Mouse (Mus musculus) adrenal gland, postnatal 36 days (tissue): Measurements from ENCODE around the gene Tatdn3. TPM values are rescaled to one million over a fixed set of nuclear protein-coding genes. Genes with fewer than 3 reads are reported as not detected.
A peak's percentile ranks its signal among the peaks of the same experiment; 100 is the strongest.

Source experiments
- DNase-seq, 2 experiments: peaks; one replicate each; pipeline ENCODE4 v3.0.0; 2021; ENCODE audit warnings: mixed read lengths in 1 of 2
- long read RNA-seq, 2 experiments: library from polyadenylated mRNA; stranded (forward); transcript quantifications; one replicate each; pipeline ENCODE4 v2.0.0; 2021; ENCODE audit warnings: borderline sequencing depth in 2 of 2
- total RNA-seq, 2 experiments: library from RNA; stranded (reverse); gene quantifications; 2 replicates each; pipeline ENCODE4 v1.2.3; 2021

The Tatdn3 gene
- 10 to 100 TPM; 13.0 to 20.0 TPM for total RNA-seq
- long read RNA-seq, experiment 1, partial matches to known transcripts: 0 of 7 reads
- long read RNA-seq, experiment 1, other reads (novel, unspliced or antisense): 1 of 7 reads
- long read RNA-seq, experiment 2, partial matches to known transcripts: 1 of 5 reads
- long read RNA-seq, experiment 2, other reads (novel, unspliced or antisense): 2 of 5 reads

GRCm38 (mm10) chr1:191062781-191063485 lies at the start of gene Tatdn3, which contains the start of gene Nsl1:
Gene Tatdn3, minus strand, starts transcription at chr1:191062932.
Gene Nsl1, plus strand, starts transcription at chr1:191063012.
- DNase-seq: peak; percentile 91 to 92

DNA sequence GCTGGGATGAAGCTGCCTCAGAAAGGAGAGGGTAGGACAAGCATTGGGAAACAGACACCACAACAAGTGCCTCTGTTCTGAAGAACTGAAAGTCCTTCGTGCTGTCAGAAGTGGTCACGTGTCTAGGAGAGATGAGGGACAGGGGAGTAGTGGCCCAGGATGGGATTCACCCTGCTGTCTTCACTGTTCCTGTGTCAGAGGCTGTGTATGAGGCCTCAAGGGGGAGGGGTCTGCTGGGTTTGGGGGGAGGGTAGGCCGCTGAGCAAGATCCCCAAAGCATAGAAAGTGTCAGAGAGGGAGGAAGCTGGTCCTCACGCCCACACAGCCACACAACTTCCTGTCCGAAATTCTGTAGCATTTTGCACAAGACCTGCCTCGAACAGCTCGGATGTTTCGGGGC lies 48.4 kb upstream of the Tatdn3 start:
- no peak for DNase-seq

- DNase-seq: no peak
Measured at GRCm38 (mm10) chr1:191109907-191110306, 47.2 kb upstream of the Tatdn3 start.

GRCm38 (mm10) chr1:191107306-191107705 lies 44.6 kb upstream of the Tatdn3 start:
- no peak for DNase-seq

- DNase-seq: no peak
Measured at GRCm38 (mm10) chr1:191105246-191105645, 42.5 kb upstream of the Tatdn3 start.

GRCm38 (mm10) chr1:191102730-191103370 lies 40.1 kb upstream of the Tatdn3 start:
- DNase-seq: no peak

DNA sequence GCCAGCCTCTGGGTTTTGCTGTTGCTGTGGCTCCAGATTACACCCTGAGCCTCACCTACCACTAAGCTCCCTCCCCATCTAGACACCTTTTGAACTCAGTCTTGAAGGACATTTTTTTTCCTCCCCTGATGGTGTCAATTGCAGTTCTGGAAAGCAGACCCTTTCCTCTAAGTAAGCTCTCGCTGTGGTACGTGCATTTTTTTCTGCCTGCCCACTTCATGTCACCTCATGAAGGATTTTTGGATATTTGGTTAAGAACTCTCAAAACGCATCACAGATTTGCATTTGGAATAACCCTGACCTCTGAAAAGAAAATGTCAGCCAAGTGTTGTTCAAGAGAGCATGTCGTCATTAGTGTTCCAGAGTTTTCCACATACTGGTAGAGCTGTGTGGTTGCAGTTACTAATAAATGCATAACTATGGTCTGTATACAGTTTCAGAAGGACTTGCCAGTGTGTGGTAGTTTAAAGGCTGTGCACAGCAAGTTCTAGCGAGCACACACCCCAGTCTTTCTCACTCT lies 37.1 kb upstream of the Tatdn3 start:
- no peak for DNase-seq

- DNase-seq: no peak
Measured at GRCm38 (mm10) chr1:191099114-191099513, 36.4 kb upstream of the Tatdn3 start.

DNA sequence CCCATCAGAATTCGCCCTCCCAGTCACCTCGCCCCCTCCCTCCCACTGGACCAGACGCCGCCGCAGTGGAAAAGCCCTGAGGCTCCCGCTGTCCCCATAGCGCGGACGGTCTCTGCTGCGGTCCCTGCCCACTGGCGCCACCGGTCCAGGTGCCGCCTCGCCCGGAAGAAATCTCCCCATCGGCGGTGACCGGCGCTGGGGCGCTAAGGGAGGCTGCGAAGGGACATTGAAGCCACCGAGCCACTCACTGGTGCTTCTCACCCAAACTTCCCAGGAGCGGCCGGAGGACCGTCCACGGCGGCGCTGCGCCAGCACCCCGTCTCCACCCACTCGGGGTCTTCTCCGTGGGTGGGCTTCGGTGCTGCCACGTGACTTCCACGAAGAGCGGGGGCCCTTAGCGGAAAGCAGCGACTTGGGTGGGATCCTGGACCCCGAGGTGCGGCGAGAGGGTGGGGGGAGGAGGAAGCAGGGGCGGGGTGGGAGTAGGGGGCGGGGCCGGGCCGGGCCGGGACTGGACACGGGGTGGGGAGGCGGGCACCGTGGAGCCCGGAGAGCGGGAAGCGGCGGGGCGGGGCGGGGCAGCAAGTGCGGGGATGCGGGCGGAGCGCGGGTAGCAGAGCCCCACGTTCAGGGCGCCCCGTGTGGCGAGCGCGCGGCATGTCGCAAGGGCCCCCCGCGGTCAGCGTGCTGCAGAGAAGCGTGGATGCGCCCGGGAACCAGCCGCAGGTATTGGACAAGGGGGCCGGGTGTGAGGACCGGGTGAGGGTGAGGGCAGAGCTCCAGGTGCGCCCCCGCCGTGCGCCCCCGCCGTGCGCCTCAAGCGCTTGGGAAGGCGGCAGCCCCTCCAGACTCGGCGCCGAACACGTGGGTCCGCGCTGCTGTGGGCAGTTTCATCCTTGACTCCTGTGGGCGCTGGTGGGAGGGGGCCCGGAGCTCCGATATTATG lies 35.3 kb upstream of the Tatdn3 start, which contains the start of gene Batf3:
Gene Batf3 (plus strand): TSS at position 46 of the 946 bp plus-strand sequence.
- peak; percentile 59 to 79 for DNase-seq

- no peak for DNase-seq
Measured at GRCm38 (mm10) chr1:191096871-191097681, 34.3 kb upstream of the Tatdn3 start.

GRCm38 (mm10) chr1:191095019-191095418 lies 32.3 kb upstream of the Tatdn3 start:
- DNase-seq: no peak

GRCm38 (mm10) chr1:191093578-191093977 lies 30.8 kb upstream of the Tatdn3 start:
- DNase-seq: no peak

DNA sequence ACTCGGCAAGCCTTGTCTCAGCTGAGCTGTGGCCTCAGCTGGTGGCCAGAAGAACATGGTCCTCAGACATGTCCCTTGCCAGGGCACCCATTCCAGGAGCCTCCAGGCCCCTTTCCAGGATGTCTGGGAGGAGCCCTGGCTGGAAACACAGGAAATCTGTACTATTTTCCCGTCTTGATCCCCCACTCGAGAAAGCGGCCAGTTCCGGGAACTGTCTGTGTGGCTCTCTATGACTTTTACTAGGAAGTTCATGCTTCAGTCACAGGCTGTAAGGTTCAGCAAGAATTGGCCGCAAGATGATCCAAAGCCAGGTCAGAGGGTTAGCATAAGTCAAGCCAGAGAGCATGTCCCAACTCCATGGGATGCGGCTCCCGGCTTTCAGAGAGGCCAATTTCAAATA lies 29.3 kb upstream of the Tatdn3 start:
- peak; percentile 21 to 31 for DNase-seq

DNA sequence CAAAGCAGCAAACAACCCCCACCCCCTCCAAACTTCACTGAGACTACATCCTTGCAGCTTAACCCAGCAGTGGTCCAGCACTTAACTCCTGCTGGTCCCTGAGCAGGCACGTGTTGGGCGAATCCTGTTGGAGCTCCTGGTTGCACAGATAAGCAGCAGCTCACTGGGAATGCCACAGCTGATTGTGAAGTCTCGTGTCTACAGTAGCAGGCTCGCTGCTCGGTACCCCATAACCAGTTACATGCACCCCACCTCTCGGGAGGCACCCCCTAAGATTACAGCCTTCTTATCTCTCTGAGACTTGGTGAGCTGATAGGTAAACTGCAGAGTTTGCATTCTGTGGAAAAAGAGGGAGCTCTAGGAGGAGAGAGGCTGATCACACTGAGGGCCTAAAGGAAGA lies 26.6 kb upstream of the Tatdn3 start:
- no peak for DNase-seq

- no peak for DNase-seq
Measured at GRCm38 (mm10) chr1:191087955-191088354, 25.2 kb upstream of the Tatdn3 start.

GRCm38 (mm10) chr1:191086960-191087359 lies 24.2 kb upstream of the Tatdn3 start:
- no peak for DNase-seq

DNA sequence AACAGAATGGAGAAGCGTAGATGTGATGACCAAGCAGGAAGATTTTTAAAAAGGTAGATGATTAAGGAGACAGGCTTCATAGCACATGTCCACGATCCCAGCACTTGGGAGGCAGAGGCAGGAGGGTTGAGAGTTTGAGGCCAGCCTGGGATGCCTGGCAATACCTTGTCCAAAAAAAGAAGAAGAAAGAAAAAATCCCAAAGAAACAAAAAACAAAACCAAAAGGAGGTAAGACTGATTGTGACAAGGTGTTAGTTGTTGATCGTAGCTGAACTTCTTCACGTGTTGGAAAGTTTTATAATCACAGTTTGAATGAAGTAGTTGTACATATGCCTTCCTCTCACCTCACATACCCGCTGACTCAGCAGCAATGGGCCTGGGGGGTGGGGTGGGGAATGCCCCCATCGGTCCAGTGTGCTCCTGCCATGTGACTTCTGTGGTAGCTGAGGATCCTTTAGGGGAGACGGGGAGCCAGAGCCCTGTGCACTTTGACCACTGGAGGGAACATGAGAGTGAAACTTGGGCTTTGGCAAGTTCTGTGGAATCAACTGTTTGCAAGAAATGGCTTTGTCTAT lies 23.7 kb upstream of the Tatdn3 start:
- DNase-seq: no peak

- DNase-seq: no peak
Measured at GRCm38 (mm10) chr1:191085597-191085996, 22.9 kb upstream of the Tatdn3 start.

DNA sequence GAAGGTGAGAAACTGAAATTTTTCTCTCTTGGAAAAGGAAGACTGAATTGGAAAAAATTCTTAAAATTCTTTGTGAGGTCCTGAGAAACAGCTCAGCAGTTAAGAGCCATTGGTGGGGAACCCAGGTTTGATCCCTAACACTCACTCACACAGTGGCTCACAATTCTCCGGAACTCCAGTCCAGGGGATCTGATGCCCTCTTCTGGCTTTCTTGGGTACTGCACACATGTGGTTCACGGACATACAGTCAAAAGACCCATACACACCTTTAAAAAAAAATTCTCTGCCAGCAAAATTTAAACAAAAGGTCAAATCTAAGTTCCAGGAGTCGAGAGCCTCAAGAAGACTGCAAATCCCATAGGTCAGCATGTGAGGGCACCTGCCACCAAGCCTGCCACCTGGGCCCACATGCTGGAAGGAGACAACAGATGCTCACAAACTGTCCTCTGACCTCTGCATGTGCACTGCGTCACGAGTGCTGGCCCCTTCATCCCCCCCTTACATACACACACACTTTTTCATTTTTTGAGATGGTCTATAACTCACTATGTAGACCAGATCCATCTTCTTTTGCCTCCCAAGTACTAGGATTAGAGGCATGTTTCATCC lies 22.3 kb upstream of the Tatdn3 start:
- DNase-seq: peak; percentile 59 to 60

DNA sequence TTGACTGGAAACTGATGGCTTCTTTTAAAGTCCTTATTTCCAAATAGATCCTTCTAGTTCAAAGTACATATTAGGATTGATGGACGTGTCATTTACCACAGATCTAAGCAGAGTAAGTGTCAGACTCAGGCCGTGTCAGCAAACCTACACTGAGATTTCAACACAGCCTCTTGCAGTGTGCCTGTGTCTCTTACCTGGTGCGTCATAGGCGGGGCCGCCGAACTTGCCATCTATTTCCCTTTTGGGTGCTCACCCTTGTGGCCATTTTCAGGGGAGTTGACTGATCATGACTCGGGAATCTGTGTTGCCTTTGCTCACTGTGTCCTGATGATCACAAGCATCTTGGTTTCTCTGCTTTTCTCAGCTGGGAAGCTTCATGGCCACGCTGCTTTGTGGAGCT lies 20.5 kb upstream of the Tatdn3 start:
- no peak for DNase-seq
